Mouse (Mus musculus) E14TG2a.4 (cell line): ENCODE data around the gene Ntn1.

Experiments
- CTCF ChIP-seq: conservative IDR thresholded peaks from 2 replicates; pipeline ENCODE4 v1.5.1; 2014; ENCODE audit warnings: low read length
- POU5F1 ChIP-seq: IDR thresholded peaks from 2 replicates; pipeline ENCODE4 v1.6.1; 2014; ENCODE audit warnings: low read length, borderline replicate concordance

DNA sequence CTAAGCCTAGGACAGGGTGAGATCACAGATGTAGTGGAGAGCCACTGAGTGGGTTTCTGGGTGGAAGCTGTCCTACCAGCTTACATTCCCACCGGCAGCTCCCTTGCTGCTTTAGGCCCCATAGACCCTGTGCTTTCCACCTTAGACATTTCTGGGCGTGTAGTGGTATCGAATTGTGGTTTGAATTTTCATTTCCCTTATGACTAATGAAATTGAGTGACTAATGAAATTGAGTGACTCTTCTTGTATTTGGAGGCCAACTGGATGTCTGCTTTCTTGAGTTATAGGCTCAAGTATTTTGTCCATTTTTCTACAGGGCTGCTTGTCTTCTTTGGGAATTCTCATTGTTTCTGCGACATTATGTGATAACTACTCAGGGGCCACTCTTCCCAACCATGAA lies 45.9 kb upstream of the Ntn1 start:
- no peak for TF ChIP-seq CTCF
- no peak for TF ChIP-seq POU5F1
